Mouse (Mus musculus): Measurements from ENCODE around the gene Samd5.

GRCm38 (mm10) chr10:9675550-9676417 is 776 bp upstream of the Samd5 start:
- TF ChIP-seq CTCF (IDR thresholded peaks at IDR 0.05; ENCODE audit: borderline replicate concordance, insufficient read depth, low read depth, low read length) (no peak), POLR2A (IDR thresholded peaks at IDR 0.05; ENCODE audit: borderline replicate concordance, insufficient read depth, low read length) (no peak)
